Mouse (Mus musculus): ENCODE measurements at regions not wholly inside any gene's neighbourhood (a gene's known extent, or its start where the extent isn't known, plus 50 kb on each side); places are given as distances from the start of the nearest gene placed in this dataset.

GRCm38 (mm10) chrX:14279736-14280135 lies 68.8 kb downstream of the H2al1n start:
- TF ChIP-seq CTCF (IDR thresholded peaks at IDR 0.05; ENCODE audit: low read depth) = no peak
- no peak for TF ChIP-seq EP300 (IDR thresholded peaks at IDR 0.05; ENCODE audit: low read depth)

Data from liver, postnatal 0 days (tissue).